Mouse (Mus musculus) myocyte (in vitro differentiated cells): Measurements from ENCODE around the gene Kcnk10. TPM values are rescaled to one million over a fixed set of nuclear protein-coding genes. Genes with fewer than 3 reads are reported as not detected.

ENCODE experiments used
- H3K27me3 ChIP-seq: one replicate; pipeline ENCODE4 v1.6.1; 2011; ENCODE audit not compliant: control insufficient read depth, insufficient read depth, insufficient read length
- H3K36me3 ChIP-seq: one replicate; pipeline ENCODE4 v1.6.1; 2011; ENCODE audit not compliant: control insufficient read depth, insufficient read depth
- H3K4me2 ChIP-seq: one replicate; pipeline ENCODE4 v1.6.1; 2011; ENCODE audit warnings: low read depth, control low read depth
- H3K4me3 ChIP-seq: one replicate; pipeline ENCODE4 v1.5.1; 2011; ENCODE audit warnings: mild to moderate bottlenecking, control low read depth, moderate library complexity
- H3K79me2 ChIP-seq: one replicate; pipeline ENCODE4 v1.6.1; 2011; ENCODE audit not compliant: control insufficient read depth, insufficient read depth
- H3ac ChIP-seq: one replicate; pipeline ENCODE4 v1.6.1; 2011; ENCODE audit not compliant: control insufficient read depth, insufficient read length
- CEBPB ChIP-seq: IDR thresholded peaks from 2 replicates; pipeline ENCODE4 v1.6.1; 2011; ENCODE audit warnings: mild to moderate bottlenecking, moderate library complexity; ENCODE audit not compliant: poor library complexity, insufficient read depth, severe bottlenecking
- E2F4 ChIP-seq: IDR thresholded peaks from one replicate; pipeline ENCODE4 v1.6.1; 2011; ENCODE audit warnings: mild to moderate bottlenecking, control low read depth, moderate library complexity; ENCODE audit not compliant: insufficient read depth
- MAX ChIP-seq: IDR thresholded peaks from one replicate; pipeline ENCODE4 v1.6.1; 2011; ENCODE audit warnings: low read depth, mild to moderate bottlenecking, control low read depth
- MYOD1 ChIP-seq, 3 experiments: IDR thresholded peaks; one replicate each; pipeline ENCODE4 v1.6.1; 2011; ENCODE audit warnings: control low read depth in 2 of 3, low read depth in 2 of 3, mild to moderate bottlenecking in 2 of 3, moderate library complexity in 1 of 3; ENCODE audit not compliant: insufficient read length in 2 of 3, control insufficient read depth in 1 of 3
- MYOG ChIP-seq, 3 experiments: IDR thresholded peaks; one replicate each; pipeline ENCODE4 v1.6.1; 2011; ENCODE audit warnings: control low read depth in 2 of 3, low read depth in 2 of 3, mild to moderate bottlenecking in 2 of 3; ENCODE audit not compliant: insufficient read length in 2 of 3, control insufficient read depth in 1 of 3, insufficient read depth in 1 of 3
- POLR2A ChIP-seq: IDR thresholded peaks from one replicate; pipeline ENCODE4 v1.6.1; 2011; ENCODE audit warnings: low read depth, mild to moderate bottlenecking, control low read depth, moderate library complexity; ENCODE audit not compliant: insufficient read length
- POLR2AphosphoS2 ChIP-seq: IDR thresholded peaks from one replicate; pipeline ENCODE4 v1.6.1; 2011; ENCODE audit warnings: low read depth, control low read depth; ENCODE audit not compliant: insufficient read length
- REST ChIP-seq: IDR thresholded peaks from one replicate; pipeline ENCODE4 v1.6.1; 2011; ENCODE audit warnings: mild to moderate bottlenecking, control low read depth, moderate library complexity; ENCODE audit not compliant: insufficient read depth, insufficient read length
- SRF ChIP-seq: IDR thresholded peaks from one replicate; pipeline ENCODE4 v1.6.1; 2011; ENCODE audit warnings: low read depth; ENCODE audit not compliant: control insufficient read depth, insufficient read length
- TCF12 ChIP-seq: IDR thresholded peaks from one replicate; pipeline ENCODE4 v1.6.1; 2011; ENCODE audit warnings: mild to moderate bottlenecking, control low read depth; ENCODE audit not compliant: poor library complexity, insufficient read depth, severe bottlenecking
- TCF3 ChIP-seq: IDR thresholded peaks from one replicate; pipeline ENCODE4 v1.6.1; 2011; ENCODE audit warnings: low read depth, control low read depth; ENCODE audit not compliant: insufficient read length
- USF1 ChIP-seq: IDR thresholded peaks from one replicate; pipeline ENCODE4 v1.6.1; 2011; ENCODE audit warnings: low read depth, mild to moderate bottlenecking, control low read depth, moderate library complexity
- polyA plus RNA-seq: library from polyadenylated mRNA; unstranded; fragments of >200 nt; fragmentation: generic; extraction: Trizol; gene quantifications from one replicate; pipeline ENCODE4 v1.2.1, GENCODE M21; 2012; ENCODE audit warnings: missing spikeins

The Kcnk10 gene
- polyA plus RNA-seq, 1 experiment, result not detected

- Histone ChIP-seq H3K36me3 (no peaks in the 10 kb centered on the region), H3K79me2 (no peaks in the 10 kb centered on the region), H3ac (no peak overlapping the region), H3K27me3 (no peaks in the 10 kb centered on the region), H3K4me2 (no peak overlapping the region), H3K4me3 (no peak overlapping the region)
- no peak for TF ChIP-seq E2F4
- TF ChIP-seq TCF3, result no peak
- no peak for TF ChIP-seq REST
- no peak for TF ChIP-seq MYOD1 (IDR thresholded peaks at IDR 0.05; ENCODE audit: control insufficient read depth in 1 of 3, insufficient read length in 2 of 3, low read depth in 2 of 3)
- TF ChIP-seq POLR2A, result no peak
- TF ChIP-seq MYOG (IDR thresholded peaks at IDR 0.05; ENCODE audit: control insufficient read depth in 1 of 3, insufficient read depth in 1 of 3, insufficient read length in 2 of 3, low read depth in 2 of 3), result no peak
- TF ChIP-seq SRF, result no peak
- no peak for TF ChIP-seq TCF12
- no peak for TF ChIP-seq MAX
- no peak for TF ChIP-seq POLR2AphosphoS2
- TF ChIP-seq CEBPB, result no peak
- no peak for TF ChIP-seq USF1
Measured at GRCm38 (mm10) chr12:98545251-98545560, 32.9 kb downstream of the Kcnk10 start.

- TF ChIP-seq POLR2A (no peak), E2F4 (no peak), MYOG (IDR thresholded peaks at IDR 0.05; ENCODE audit: control insufficient read depth in 1 of 3, insufficient read depth in 1 of 3, insufficient read length in 2 of 3, low read depth in 2 of 3) (no peak), REST (no peak), SRF (no peak), TCF12 (no peak), USF1 (no peak), TCF3 (no peak), MAX (no peak), POLR2AphosphoS2 (no peak), CEBPB (no peak), MYOD1 (IDR thresholded peaks at IDR 0.05; ENCODE audit: control insufficient read depth in 1 of 3, insufficient read length in 2 of 3, low read depth in 2 of 3) (no peak)
- H3K27me3 ChIP-seq, result no peaks in the 10 kb centered on the region
- no peak overlapping the region for H3ac ChIP-seq
- no peaks in the 10 kb centered on the region for H3K79me2 ChIP-seq
- H3K4me3 ChIP-seq, result no peak overlapping the region
- H3K4me2 ChIP-seq, result no peak overlapping the region
- no peaks in the 10 kb centered on the region for H3K36me3 ChIP-seq
Measured at GRCm38 (mm10) chr12:98544545-98545250, 33.4 kb downstream of the Kcnk10 start.

- no peak overlapping the region for H3K4me2 ChIP-seq
- H3ac ChIP-seq, result no peak overlapping the region
- TF ChIP-seq TCF3, result no peak
- no peak for TF ChIP-seq POLR2A
- no peak for TF ChIP-seq SRF
- no peak for TF ChIP-seq REST
- no peak for TF ChIP-seq USF1
- no peaks in the 10 kb centered on the region for H3K79me2 ChIP-seq
- H3K4me3 ChIP-seq, result no peak overlapping the region
- H3K36me3 ChIP-seq, result no peaks in the 10 kb centered on the region
- H3K27me3 ChIP-seq, result no peaks in the 10 kb centered on the region
Measured at GRCm38 (mm10) chr12:98536760-98537159, 41.4 kb downstream of the Kcnk10 start.

GRCm38 (mm10) chr12:98536036-98536435, 42.1 kb downstream of the Kcnk10 start:
- TF ChIP-seq POLR2AphosphoS2, result no peak
- no peak for TF ChIP-seq E2F4
- no peak for TF ChIP-seq MYOD1 (IDR thresholded peaks at IDR 0.05; ENCODE audit: control insufficient read depth in 1 of 3, insufficient read length in 2 of 3, low read depth in 2 of 3)
- TF ChIP-seq MAX, result no peak
- no peak for TF ChIP-seq POLR2A
- no peak for TF ChIP-seq USF1
- TF ChIP-seq MYOG (IDR thresholded peaks at IDR 0.05; ENCODE audit: control insufficient read depth in 1 of 3, insufficient read depth in 1 of 3, insufficient read length in 2 of 3, low read depth in 2 of 3), result no peak
- TF ChIP-seq TCF3, result no peak
- no peak for TF ChIP-seq TCF12
- no peak for TF ChIP-seq SRF
- TF ChIP-seq CEBPB, result no peak
- TF ChIP-seq REST, result no peak
- H3K36me3 ChIP-seq, result no peaks in the 10 kb centered on the region
- H3ac ChIP-seq, result no peak overlapping the region
- H3K79me2 ChIP-seq, result no peaks in the 10 kb centered on the region
- H3K4me2 ChIP-seq, result no peak overlapping the region
- H3K4me3 ChIP-seq, result no peak overlapping the region
- H3K27me3 ChIP-seq, result no peaks in the 10 kb centered on the region

GRCm38 (mm10) chr12:98535494-98535901, 42.6 kb downstream of the Kcnk10 start:
- H3K4me2 ChIP-seq, result no peak overlapping the region
- H3ac ChIP-seq, result no peak overlapping the region
- H3K4me3 ChIP-seq, result no peak overlapping the region
- no peaks in the 10 kb centered on the region for H3K79me2 ChIP-seq
- TF ChIP-seq USF1 (no peak), POLR2A (no peak), E2F4 (no peak), SRF (no peak), TCF3 (no peak), CEBPB (no peak), MYOD1 (IDR thresholded peaks at IDR 0.05; ENCODE audit: control insufficient read depth in 1 of 3, insufficient read length in 2 of 3, low read depth in 2 of 3) (no peak), MYOG (IDR thresholded peaks at IDR 0.05; ENCODE audit: control insufficient read depth in 1 of 3, insufficient read depth in 1 of 3, insufficient read length in 2 of 3, low read depth in 2 of 3) (no peak), MAX (no peak), POLR2AphosphoS2 (no peak), REST (no peak), TCF12 (no peak)
- H3K27me3 ChIP-seq, result no peaks in the 10 kb centered on the region
- no peaks in the 10 kb centered on the region for H3K36me3 ChIP-seq
